Mouse (Mus musculus) erythroblast, embryonic 14.5 days (primary cell): ENCODE data around the gene Ctss. TPM values are rescaled to one million over a fixed set of nuclear protein-coding genes. Genes with fewer than 3 reads are reported as not detected.

Experiments used
- H3K27me3 ChIP-seq: 2 replicates; pipeline ENCODE4 v1.6.1; 2012; ENCODE audit warnings: inconsistent platforms; ENCODE audit not compliant: control insufficient read depth
- H3K36me3 ChIP-seq: 2 replicates; pipeline ENCODE4 v1.6.1; 2012; ENCODE audit warnings: mild to moderate bottlenecking, inconsistent platforms; ENCODE audit not compliant: control insufficient read depth
- H3K4me1 ChIP-seq: 2 replicates; pipeline ENCODE4 v1.6.1; 2012; ENCODE audit warnings: inconsistent platforms; ENCODE audit not compliant: control insufficient read depth
- H3K4me3 ChIP-seq: replicated peaks from 2 replicates; pipeline ENCODE3; 2012; ENCODE audit warnings: moderate library complexity, mild to moderate bottlenecking, inconsistent platforms
- H3K9me3 ChIP-seq: 2 replicates; pipeline ENCODE4 v1.6.1; 2012; ENCODE audit warnings: low read length, inconsistent platforms, mixed read lengths; ENCODE audit not compliant: control insufficient read depth
- GATA1 ChIP-seq: IDR thresholded peaks from 2 replicates; pipeline ENCODE4 v1.6.1; 2012; ENCODE audit warnings: low read length, inconsistent platforms, mixed read lengths
- TAL1 ChIP-seq: IDR thresholded peaks from 3 replicates; pipeline ENCODE4 v1.6.1; 2012; ENCODE audit warnings: low read length, inconsistent platforms, mixed read lengths
- polyA plus RNA-seq: library from polyadenylated mRNA; stranded (reverse); fragments of >175 nt; gene quantifications from 2 replicates; pipeline ENCODE4 v1.2.3, GENCODE M21; 2012

The Ctss gene
- polyA plus RNA-seq, 1 experiment = 0.04 TPM

- H3K4me3 ChIP-seq = no peak overlapping the region
- peaks cover 93% of the 10 kb centered on the region for H3K36me3 ChIP-seq
- no peaks in the 10 kb centered on the region for H3K9me3 ChIP-seq
- peaks cover 2% of the 10 kb centered on the region for H3K4me1 ChIP-seq
- no peaks in the 10 kb centered on the region for H3K27me3 ChIP-seq
- TF ChIP-seq GATA1 (no peak), TAL1 (no peak)
These were observed 74.7 kb downstream of the Ctss start for GRCm38 (mm10) chr3:95601287-95601686.

Other genes starting within 250 kb of the Ctss start
- 6.4 and 7.1 TPM in 2 replicates for gene Mindy1, start 245.4 kb upstream of the Ctss start, polyA plus RNA-seq
- 0.06 and 0.08 TPM in 2 replicates for gene Prune1, start 244.7 kb upstream of the Ctss start, polyA plus RNA-seq
- gene Anxa9, start 219.6 kb upstream of the Ctss start, polyA plus RNA-seq = 0.03 and 0.06 TPM in 2 replicates
- 5.9 and 9.3 TPM in 2 replicates for gene Cers2, start 212.0 kb upstream of the Ctss start, polyA plus RNA-seq
- gene Setdb1, start 169.6 kb upstream of the Ctss start, polyA plus RNA-seq = 0.42 and 0.62 TPM in 2 replicates
- not detected in 2 replicates for gene 4930558C23Rik, start 123.9 kb upstream of the Ctss start, polyA plus RNA-seq
- 1.5 and 2.0 TPM in 2 replicates for gene Arnt, start 92.4 kb upstream of the Ctss start, polyA plus RNA-seq
- gene Ctsk, start 27.5 kb upstream of the Ctss start, polyA plus RNA-seq = not detected in 2 replicates
- gene Hormad1, start 32.9 kb downstream of the Ctss start, polyA plus RNA-seq = not detected in 2 replicates
- 0.73 and 0.99 TPM in 2 replicates for gene Golph3l, start 62.1 kb downstream of the Ctss start, polyA plus RNA-seq
- gene Ensa, start 98.2 kb downstream of the Ctss start, polyA plus RNA-seq = 2.8 and 4.2 TPM in 2 replicates
- 31.1 and 36.9 TPM in 2 replicates for gene Mcl1, start 132.0 kb downstream of the Ctss start, polyA plus RNA-seq
- gene Adamtsl4, start 161.1 kb downstream of the Ctss start, polyA plus RNA-seq = 0.22 TPM in 1 of 2 replicates, not detected in the other
- gene Ecm1, start 212.8 kb downstream of the Ctss start, polyA plus RNA-seq = 0.59 and 0.89 TPM in 2 replicates
- gene Tars2, start 233.4 kb downstream of the Ctss start, polyA plus RNA-seq = 1.7 and 2.6 TPM in 2 replicates